Mouse (Mus musculus) kidney, adult 2 months (tissue): ENCODE results near the gene Sprr1b.

Experiments used
- CTCF ChIP-seq: fragments of 200-500 bp; conservative IDR thresholded peaks from 2 replicates; pipeline ENCODE4 v1.5.1; 2011; ENCODE audit warnings: low read depth, mild to moderate bottlenecking, control low read depth, low read length, moderate library complexity, mixed read lengths; ENCODE audit not compliant: insufficient read depth, insufficient read length
- POLR2A ChIP-seq: fragments of 200-500 bp; IDR thresholded peaks from one replicate; pipeline ENCODE4 v1.6.1; 2011; ENCODE audit warnings: low read depth, low read length, control low read depth

GRCm38 (mm10) chr3:92438689-92439088 lies at the start of gene Sprr1b:
- TF ChIP-seq CTCF (no peak), POLR2A (no peak)
